Mouse (Mus musculus) heart, adult 18-20 months (tissue): ENCODE results near the gene Tspan5. TPM values are rescaled to one million over a fixed set of nuclear protein-coding genes. Genes with fewer than 3 reads are reported as not detected.

ENCODE experiments used
- DNase-seq, 2 experiments: peaks; one replicate each; pipeline ENCODE4 v3.0.0; 2021 to 2022; ENCODE audit warnings: mixed read lengths in 1 of 2
- total RNA-seq, 2 experiments: library from RNA; stranded (reverse); gene quantifications; 2 replicates each; pipeline ENCODE4 v1.2.3; 2021

The Tspan5 gene
- total RNA-seq, 2 experiments from 2014 or later: 6.4 to 6.9 TPM

DNA sequence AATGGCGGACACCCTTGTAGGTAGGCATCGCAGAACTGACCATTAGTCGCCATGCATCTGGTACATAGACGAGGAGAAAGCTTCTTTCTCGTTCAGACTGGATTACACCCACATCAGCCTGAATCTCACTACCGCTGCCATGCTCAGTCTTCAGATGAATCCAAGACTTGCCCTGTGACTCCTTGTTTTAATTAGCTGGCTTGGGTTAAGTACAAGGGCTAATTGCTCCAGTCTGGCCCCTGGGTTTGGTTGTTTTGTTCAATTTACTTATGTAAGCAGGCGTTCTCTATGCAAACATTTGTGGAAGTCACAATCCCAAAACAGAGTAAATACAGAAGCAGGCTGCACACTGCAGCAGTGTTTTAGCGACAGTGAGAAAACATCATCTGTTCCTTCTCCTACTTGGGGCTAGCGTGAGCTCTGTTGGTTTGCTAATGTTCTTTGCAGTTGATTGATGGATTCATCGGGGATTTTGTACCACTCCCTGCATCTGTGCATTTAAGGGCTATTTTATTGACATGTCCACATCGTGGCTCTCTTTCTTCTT lies 107.8 kb downstream of the Tspan5 start:
- DNase-seq: no peak

GRCm38 (mm10) chr3:138851876-138852275 lies 109.9 kb downstream of the Tspan5 start:
- no peak for DNase-seq

- DNase-seq: no peak
These were observed 111.1 kb downstream of the Tspan5 start for GRCm38 (mm10) chr3:138852982-138853689.

DNA sequence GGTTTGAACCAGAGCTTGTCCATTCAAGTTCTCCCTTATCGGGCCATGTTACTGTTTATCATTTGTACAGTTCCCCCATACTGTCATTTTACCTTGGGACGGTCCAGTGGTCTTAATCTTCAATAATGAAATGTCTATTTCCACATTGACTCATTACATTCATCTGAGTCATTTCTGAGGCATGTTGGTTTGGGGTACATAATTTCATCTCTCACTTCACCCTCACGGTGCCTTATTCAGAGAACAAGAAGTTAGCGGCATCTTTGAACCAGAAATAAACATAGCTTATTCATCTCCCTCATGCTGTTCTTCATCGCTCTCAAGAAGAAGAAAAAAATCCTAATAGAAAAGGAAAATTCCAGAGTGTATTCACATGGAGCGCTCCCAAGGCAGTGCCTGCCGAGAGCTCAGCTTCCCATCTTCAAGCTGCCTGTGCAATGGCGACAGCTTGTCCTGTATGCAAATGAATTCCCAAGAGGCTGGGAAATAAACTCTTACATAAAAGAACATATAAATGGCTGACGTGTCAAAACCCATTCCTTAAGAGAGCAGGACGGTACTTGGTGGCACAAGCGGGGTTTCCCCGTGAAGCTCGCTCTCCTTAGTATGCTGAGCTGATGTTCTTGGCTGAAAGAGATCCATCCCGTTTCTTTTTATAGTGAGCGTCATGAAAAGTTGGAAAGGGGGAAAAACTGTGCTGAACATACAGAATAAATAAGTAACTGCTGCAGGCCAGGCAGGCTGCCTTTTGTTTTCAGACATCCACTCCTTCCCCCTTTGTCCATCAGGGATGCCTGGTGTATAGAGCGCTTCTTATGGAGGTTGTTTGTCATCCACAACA lies 112.2 kb downstream of the Tspan5 start:
- no peak for DNase-seq

- DNase-seq: no peak
These were observed 113.4 kb downstream of the Tspan5 start for GRCm38 (mm10) chr3:138855387-138855786.

- DNase-seq: no peak
These were observed 115.0 kb downstream of the Tspan5 start for GRCm38 (mm10) chr3:138856946-138857345.

DNA sequence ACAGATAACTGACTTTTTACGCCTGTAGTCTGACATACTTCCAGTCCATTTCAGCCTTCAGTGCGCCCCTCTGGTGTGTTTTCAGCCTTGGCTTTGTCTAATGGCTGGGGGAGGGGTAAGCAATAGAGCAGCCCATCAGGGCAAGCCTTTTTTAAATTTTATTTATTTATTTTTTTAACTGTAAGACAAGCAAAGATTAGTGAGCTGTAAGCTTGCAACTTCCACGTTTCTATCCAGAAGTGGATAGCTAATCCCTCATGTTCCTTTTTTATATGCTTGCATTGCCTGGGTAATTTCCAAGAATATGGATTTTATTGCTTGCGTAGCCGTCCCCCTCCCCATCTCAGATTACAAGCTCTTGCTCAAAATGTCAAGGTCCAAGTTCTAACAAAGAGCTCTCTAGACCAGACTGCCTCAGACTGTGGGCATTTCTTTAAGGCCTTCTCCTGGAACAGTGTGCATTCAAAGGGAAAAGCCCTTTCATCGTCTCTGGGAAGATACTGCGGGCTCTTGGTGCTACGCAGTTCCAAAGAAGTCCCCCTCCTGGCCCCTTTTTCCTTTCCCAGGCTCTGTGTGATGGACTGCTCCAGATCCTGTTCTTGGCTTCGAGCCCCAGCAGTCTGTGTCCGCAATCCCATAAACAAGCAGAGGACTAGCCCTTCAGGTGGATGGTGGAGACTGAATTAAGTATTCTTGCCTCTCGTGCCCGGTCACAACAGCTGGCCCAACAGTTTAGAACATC lies 116.0 kb downstream of the Tspan5 start:
- DNase-seq: no peak

DNA sequence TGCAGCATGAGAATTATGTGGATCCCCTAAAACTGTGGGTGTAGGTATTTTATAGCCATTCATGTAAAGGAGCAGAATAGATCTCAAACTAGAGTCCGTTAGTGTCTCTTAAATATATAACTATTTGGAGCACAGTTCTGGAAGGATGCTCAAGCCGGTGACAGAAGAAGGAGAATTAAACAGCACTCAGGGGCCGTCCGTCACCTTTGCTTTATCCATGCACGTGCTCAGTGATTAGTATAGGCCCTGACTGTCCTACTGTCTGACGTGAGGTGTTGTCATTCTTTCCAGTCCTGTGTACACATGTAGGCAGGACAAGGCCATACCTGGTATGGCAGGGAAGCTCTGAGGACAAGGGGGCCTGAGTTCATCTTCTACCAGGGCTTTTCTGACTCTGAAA lies 116.7 kb downstream of the Tspan5 start:
- DNase-seq: no peak

DNA sequence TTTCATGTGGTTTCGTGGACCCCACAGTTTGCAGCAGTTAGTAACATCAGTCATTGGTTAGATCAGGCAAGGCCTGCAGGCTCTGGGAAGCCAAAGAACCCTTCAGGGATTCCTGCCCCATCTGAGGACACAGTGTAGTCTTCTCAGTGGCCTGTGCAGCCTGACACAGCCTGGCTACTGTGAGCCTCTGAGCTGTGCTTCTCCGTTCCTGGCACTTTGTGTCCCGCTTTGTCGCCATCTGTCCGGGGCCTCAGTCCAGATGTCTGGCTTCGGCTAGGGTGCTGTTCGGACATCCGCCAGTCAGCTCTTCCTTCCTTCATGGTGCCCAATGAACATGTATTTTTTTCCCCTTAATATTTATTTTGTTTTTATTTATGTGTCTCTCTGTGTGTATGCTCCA lies 117.2 kb downstream of the Tspan5 start:
- DNase-seq: no peak

DNA sequence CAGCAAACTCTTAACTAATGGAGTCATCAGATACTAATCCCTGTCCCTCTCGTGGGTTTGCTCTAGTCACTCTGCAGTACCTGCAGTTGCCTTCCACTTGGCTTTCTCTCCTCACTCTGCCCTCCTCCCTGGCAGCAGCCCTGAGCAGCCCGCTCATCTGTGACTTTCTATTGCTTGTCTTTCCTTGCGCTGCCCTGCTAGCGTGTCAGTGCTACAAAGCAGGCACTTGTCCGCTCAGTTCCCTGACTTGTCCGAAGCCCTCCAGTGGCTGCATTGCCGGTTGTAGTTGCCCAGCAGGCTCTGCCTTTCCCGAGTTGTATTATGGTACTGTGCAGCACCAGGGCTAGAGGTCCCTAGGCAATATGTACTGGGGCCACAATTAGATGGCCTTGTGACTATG lies 117.7 kb downstream of the Tspan5 start:
- no peak for DNase-seq

DNA sequence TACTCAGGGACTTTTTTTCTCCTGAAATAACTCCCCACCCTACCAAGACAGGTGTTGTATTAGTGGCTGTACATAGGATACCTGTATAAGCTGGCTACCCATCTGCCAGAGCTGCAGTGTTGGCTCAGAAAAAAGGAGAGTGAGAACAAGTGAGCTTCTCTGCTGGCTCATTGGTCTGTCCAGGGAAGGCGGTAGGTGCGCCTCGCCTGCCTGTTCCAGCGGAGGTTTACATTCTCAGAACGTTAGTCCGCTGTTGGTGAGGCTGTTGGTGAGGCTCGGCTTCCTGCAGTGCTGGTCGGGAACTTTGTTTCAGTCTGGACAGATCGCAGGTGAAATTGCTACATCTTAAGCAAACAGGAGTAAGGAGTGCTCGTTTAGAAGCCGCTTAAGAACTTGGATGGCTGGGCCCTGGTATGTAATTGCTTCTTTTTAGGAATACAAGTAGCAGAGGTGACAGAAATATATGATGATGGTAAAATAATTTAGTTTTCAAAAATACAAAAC lies 118.3 kb downstream of the Tspan5 start:
- no peak for DNase-seq

GRCm38 (mm10) chr3:138861032-138861431 lies 119.0 kb downstream of the Tspan5 start:
- DNase-seq: no peak

DNA sequence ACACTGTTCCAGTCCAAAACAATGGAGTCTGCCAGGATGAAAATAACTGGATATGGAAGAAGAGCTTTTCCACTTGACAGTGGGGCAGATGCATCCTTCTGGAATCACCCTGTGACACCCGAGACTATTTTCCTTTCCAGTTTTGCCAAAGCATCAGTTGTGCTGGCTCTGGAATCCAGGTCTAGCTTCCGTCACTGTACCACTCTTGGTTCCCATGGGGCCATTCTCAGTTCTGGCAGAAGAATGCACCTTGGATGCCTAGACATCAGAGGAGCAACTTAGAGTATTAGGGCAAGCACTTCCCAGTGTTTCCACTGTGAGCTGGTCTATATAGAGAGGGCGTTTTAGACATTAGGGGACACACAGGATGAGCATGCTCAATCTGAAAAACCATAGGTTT lies 119.6 kb downstream of the Tspan5 start:
- DNase-seq: no peak

GRCm38 (mm10) chr3:138864166-138864648 lies 122.2 kb downstream of the Tspan5 start:
- DNase-seq: no peak

- DNase-seq: no peak
These were observed 123.3 kb downstream of the Tspan5 start for GRCm38 (mm10) chr3:138865271-138865670.

GRCm38 (mm10) chr3:138867149-138867848 lies 125.3 kb downstream of the Tspan5 start:
- no peak for DNase-seq

DNA sequence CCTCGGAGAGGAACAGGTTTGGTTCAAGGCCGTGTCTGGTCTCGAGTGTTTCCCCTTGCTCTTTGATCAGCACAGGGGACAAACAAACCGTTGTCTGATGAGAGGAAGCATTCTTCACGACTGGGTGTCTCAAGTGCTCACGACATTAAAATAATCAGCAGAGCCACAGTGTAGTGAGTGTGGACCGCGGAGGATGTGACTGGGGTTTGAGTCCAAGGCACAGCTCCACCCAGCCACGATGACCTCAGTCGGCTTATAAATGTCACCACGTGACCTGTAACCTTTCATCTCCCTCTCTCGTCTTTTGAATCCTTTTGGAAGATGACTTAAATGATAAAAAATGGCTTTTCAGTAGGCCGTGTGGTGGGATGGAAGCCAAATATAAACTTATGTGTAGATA lies 126.4 kb downstream of the Tspan5 start:
- DNase-seq: no peak

GRCm38 (mm10) chr3:138875282-138875681 lies 133.3 kb downstream of the Tspan5 start:
- no peak for DNase-seq

DNA sequence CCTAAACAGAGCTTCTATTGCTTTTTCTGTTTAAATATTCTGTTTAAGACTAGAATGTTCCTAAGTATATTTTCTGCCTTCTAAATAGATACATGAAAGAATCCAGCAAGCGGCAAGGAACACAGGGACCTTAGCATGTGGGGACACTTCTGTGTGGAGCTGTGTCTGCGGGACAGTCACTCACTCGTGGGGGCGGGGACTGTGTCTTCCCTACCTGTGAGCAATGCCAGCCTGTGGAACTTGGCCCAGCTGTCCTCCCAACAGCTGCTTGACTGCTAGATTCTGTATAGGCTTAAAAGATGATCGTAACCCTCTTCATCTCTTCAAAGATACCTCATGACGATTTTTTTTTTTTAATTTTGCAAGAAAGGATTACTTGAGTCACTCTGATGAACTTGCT lies 133.9 kb downstream of the Tspan5 start:
- DNase-seq: no peak

DNA sequence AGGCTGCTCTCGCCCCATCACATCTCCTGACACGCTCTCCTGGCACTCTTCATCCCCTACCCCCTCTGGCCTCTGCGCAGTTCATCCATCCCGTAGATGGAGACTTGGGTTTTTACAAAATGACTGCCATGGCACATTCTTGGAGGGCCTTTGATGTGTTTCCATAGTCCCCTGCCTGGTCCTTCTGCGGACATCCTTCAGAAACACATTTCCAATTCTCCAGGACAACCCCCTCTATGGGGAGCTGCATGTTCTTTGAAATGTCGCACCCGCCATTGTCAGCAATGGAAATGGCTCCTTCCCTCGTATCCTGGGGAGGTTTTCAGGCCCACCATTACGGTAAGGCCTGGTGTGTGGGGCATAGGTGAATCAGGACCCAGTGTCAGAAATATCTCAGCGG lies 134.4 kb downstream of the Tspan5 start:
- no peak for DNase-seq

DNA sequence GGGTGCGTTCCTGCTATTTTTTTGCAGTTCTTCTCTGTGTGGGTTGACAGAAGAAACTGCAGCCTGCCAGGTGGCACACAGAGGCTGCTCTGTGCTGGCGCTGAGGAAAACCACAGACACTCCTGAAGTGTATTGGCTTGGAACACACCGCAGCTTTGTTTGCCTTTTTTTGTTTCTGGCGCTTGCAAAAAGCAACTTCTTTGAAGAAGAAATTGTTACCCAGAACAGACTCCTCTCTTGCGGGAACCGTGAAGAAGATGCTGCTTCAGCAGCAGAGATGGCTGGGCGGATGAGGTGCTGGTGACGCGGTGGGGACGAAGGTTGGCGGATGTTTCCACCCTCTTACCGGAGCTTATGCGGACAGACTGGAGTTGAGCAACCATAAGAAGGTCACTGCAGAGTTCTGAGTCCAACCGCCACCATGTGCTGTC lies 135.0 kb downstream of the Tspan5 start:
- DNase-seq: no peak

GRCm38 (mm10) chr3:138877741-138878140 lies 135.7 kb downstream of the Tspan5 start:
- DNase-seq: no peak
